Mouse (Mus musculus) lung, postnatal 25 days (tissue): ENCODE measurements around the gene Dab2.

ENCODE experiments used
- DNase-seq: peaks from one replicate; pipeline ENCODE4 v3.0.0; 2022; ENCODE audit warnings: low spot score

Dab2 gene

GRCm38 (mm10) chr15:6299554-6299953, at the start of gene Dab2:
Gene Dab2, plus strand, starts transcription at chr15:6299788.
- DNase-seq = no peak

DNA sequence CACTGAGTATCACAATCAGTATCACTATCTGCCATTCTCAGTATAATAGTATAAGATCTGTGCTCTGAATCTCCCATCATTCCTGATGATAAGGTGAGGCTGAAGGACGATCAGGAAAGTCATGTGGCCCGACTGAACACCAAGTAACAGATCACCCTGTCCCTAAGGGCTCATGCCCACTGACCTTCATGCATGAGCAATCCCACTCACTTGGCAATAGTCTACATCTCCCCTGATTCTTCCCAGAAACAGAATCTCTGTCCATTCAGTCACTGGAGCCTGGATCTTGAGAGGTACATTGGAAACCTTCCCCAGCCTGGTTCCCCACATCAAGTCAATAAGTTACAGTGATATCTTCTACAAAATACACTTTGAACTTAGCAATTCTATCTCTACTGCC, 46.1 kb upstream of the Dab2 start:
- no peak for DNase-seq

- DNase-seq = no peak
Measured at GRCm38 (mm10) chr15:6254383-6254782, 45.2 kb upstream of the Dab2 start.

GRCm38 (mm10) chr15:6257049-6257448, 42.5 kb upstream of the Dab2 start:
- no peak for DNase-seq

- no peak for DNase-seq
Measured at GRCm38 (mm10) chr15:6259957-6260740, 39.4 kb upstream of the Dab2 start.

DNA sequence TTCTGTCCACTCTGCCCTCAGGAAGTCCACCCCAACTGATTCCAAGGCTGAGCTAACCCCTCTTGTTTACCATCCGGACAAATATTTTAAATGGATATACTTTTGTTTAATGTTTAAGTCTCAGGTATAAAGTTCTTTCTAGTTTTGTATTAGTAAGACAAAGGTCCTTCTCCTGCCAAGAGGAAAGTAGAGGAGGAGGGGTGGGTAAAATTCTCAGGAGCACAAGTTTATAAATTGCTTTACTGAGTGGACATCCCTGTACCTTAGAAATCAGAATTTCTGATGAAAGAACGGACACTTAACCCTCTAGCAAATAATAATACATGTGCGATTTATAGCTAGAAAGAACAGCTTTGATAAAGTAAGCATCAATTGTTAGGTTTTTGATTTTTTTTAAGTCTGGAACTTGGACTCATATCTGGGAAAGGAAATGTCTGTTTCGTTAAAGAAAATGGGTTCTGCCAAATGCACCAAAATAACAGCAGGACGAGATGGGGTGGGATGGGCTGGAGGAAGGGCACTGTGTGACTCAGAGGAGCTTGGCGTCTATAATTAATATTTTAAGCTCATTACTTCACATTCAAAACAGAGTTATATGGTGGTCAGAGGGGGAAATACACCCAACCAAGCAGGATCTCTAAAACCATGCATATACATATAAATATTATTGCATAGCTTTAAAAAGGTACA, 38.7 kb upstream of the Dab2 start:
- DNase-seq = no peak

DNA sequence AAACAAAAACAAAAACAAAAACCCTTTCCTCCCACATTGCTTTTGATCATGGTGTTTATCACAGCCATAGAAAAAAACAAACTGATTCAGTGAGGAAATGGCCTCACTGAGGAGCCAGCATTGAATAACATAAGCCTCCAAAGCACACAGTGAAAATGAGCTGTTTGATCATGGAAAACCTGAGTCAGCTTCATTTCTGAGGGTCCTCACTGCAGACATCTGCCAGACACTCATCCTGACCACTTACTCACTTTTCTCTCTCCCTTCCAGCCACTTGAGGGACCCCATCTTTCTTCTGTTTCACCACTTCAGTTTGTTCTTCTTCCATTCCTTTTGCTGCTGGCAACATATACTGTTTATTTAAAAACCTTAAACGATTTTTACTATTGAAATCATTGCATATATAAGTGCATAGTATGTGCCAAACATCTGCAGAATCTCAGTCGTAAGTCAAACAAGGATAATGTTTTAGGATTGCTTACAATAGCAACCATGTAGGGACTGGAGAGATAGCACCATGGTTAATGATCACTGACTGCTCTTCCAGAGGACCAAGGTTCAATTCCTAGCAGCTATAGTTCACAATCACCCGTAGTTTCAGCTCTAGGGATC, 32.3 kb upstream of the Dab2 start:
- DNase-seq = no peak

- peak; percentile 57 for DNase-seq
Measured at GRCm38 (mm10) chr15:6278606-6279468, 20.8 kb upstream of the Dab2 start.

- DNase-seq = no peak
Measured at GRCm38 (mm10) chr15:6280021-6280451, 19.6 kb upstream of the Dab2 start.

DNA sequence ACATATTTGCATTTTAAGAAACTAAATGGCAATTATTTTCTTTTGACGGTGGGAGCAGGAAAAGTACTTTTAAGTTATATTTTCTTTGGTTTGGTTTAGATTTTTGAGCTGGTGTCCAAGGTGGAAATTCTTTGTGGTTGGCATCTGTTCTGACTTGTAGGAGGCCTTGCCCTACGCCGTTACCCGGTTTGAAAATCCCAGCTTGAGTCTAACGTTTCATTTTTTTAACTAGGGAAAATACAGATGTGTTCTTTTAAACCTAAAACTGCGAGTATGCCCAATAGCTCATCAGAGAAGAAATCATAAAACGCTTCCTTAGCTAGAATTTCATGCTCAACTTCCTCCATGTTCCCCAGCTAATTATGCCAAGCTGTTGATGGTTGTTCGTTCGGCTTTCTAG, 16.3 kb upstream of the Dab2 start:
- no peak for DNase-seq

DNA sequence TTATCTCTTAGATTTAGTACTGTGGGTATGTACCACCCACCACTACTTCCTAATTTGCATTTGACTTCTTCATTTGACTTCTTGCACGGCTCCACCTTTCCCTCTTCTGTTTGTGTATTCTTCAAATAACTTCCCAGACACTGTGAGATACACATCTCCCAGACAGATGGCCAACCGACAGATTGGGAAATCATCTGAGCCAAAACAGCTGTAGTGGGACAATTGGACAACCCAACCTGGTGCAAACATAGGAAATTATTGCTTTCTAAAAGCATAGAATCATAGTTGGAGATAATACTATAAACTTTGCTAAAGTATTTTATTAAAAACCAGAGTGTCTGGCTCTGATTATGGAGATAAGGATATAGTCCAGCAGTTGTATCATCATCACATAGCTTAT, 3.5 kb upstream of the Dab2 start:
- DNase-seq = no peak

DNA sequence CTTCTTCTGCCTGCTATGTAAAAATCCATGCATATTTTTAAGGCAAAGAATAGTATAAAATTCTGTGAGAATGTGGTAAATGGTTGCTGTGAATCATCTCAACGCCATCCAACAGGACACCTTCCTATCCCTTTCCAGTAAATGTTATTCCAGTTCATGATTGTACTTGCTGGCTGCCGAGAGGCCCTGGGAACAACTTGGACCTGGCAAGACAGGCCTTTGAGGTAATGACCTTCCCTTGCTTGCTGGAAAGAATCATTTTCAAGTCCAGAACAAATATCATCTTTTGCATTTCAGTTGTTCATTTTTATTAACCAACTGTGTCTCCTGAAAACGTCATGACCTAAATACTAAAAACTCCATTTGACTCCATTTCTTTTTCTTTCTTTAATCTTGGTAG, 862 bp upstream of the Dab2 start:
- DNase-seq = no peak

- no peak for DNase-seq
Measured at GRCm38 (mm10) chr15:6302219-6302618, 2.6 kb downstream of the Dab2 start.

GRCm38 (mm10) chr15:6303822-6304221, 4.2 kb downstream of the Dab2 start:
- DNase-seq = no peak

DNA sequence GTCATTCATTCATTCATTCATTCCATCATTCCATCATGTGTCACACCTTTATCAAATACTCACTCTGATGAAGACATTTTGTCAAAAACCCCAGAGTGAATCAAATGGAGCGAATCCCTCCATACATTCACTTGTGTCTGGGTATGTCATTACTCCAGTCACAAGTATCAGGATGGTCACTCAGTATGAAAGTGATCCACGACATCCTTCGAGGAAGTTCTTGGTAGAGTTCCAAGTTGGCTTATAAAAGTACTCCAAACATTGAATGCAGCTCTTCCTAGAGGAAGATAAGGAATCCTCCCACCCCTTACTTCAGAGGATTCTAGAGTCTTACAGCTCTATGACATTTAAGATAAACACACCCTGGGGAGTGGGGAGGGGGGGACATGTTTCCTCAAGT, 10.0 kb downstream of the Dab2 start:
- no peak for DNase-seq

DNA sequence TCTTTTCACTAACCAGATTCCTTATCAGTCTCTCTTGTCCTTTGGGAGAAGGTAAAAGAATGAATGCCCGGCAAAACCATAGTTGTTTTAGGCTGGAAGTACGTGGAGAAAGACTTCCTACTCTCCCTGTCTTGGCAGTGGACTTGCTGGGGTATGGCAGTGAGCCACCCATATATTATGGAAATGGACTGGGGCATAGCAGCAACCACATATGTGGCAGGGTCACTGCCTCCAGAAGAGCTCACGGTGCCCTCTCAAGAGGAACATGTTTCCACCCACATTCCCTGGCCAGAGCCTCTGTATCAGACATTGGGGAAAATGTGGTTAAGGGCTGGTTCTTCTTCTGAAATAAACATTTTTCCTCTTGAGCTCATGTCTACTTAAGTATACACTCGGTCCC, 10.8 kb downstream of the Dab2 start:
- DNase-seq = no peak

DNA sequence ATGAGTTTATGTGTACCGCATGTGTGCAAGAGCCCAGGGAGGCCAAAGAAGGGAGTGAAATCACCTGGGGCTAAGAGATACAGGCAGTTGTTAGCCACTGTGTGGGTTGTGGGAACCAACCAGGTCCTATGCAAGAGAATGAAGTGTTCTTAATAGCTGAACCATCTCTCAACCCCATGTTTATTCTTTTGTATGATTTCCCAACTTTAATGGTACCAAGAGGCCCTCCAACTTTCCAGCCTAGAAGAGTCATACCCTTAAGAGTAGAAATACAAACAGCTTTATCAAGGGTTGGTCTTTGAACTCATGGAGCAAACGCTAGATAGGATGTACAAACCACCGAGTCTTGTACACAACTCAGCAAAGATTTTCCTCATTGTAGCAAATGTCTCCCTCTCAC, 12.8 kb downstream of the Dab2 start:
- no peak for DNase-seq

- no peak for DNase-seq
Measured at GRCm38 (mm10) chr15:6319352-6319751, 19.8 kb downstream of the Dab2 start.

- DNase-seq = no peak
Measured at GRCm38 (mm10) chr15:6320501-6320900, 20.9 kb downstream of the Dab2 start.

DNA sequence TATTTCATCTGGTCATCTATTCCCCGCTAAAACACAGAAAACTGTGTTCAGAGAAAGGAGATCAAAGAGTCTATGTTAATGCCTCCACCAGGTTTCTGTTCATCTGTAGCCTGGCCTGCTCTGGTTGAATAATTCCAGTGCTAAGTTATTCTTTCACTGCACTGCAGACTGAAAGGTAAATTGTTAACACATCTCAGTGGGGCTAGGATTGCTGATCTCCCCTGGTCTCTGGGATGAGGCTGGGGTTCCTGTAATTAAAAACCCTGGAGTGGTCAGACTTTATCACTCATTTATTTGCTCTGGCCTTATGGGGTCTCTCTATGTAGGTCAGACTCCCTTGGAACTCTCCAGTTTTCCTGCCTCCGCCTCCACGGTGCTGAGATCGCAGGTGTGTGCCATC, 21.7 kb downstream of the Dab2 start:
- DNase-seq = no peak

DNA sequence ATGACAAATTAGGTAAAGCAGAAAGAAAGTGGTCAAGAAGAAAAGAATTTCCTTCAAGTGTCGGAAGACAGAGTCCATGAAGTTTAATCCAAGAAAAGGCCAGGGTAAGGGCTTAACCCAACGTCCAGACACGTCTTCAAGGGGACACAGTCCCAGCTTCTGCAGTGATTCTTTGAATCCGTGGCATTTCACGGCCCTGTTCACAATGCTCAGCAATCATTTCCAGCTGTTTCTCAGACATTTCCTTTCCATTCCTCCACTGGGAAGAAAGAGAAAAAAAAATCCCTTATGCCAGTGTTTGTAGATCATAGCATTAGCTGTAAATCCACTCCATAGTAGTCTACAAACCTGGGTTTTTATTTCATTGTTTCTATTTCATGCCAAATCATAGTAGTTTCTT, 22.7 kb downstream of the Dab2 start:
- no peak for DNase-seq

DNA sequence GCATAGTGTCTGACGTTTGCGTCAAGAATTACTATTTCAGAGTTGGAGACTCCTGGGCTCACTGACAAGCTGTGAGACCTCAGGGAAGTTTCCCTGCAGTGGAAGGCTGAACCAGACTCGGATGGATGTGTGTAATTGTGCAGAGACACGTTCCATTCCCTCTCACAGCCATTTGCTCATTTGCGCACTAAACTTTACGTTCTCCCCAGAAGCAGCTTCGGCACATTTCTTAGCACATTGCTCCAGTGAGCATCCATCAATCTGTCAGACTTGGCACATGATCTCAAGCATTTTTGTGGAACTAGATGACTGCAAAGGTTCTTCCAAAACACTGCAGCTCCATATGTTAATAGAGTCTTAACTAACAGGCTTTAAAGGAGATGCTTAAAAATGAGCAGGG, 24.0 kb downstream of the Dab2 start:
- no peak for DNase-seq
